Mouse (Mus musculus): ENCODE data around the gene P4ha3. TPM values are rescaled to one million over a fixed set of nuclear protein-coding genes. Genes with fewer than 3 reads are reported as not detected.

The P4ha3 gene
- polyA plus RNA-seq, 1 experiment from 2014 or later = 16.2 TPM

DNA sequence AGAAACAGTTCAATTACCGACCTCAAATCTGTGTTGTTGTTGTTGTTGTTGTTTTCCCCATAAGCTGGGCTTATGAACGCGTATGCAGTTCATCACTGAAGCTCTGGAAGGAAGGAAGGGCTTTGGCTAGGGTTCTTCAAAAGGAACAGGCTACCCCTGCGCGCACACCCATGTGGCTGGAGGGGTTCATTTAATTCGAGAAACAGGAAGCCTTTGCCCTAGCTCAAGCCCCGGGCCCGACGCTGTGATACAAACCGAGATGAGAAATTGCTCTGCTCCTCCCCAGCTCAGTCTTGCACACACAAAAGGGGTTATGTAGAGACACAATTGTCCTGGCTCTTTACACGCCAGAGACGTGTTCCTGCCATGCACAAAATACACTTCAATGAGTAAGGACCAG, 25.0 kb downstream of the P4ha3 start:
- WGBS = 70% methylated on average over 12 of the region's 12 CpGs
- ATAC-seq (ENCODE audit: low read depth) = no peak
- H3K4me1 ChIP-seq (ENCODE audit: control insufficient read depth, insufficient read depth, low read length) = peaks cover 20% of the 10 kb centered on the region
- H3K27me3 ChIP-seq (ENCODE audit: control insufficient read depth, insufficient read depth, low read length) = no peaks in the 10 kb centered on the region
- 0 out of 2 replicates have a peak overlapping the region, but pooled peaks have one; percentile 11 for H3K9ac ChIP-seq (replicated peaks; ENCODE audit: low read depth, low read length)
- H3K9me3 ChIP-seq (ENCODE audit: control insufficient read depth, low read length) = no peaks in the 10 kb centered on the region
- no peak overlapping the region for H3K4me2 ChIP-seq (ENCODE audit: low read depth, low read length)
- no peaks in the 10 kb centered on the region for H3K36me3 ChIP-seq (ENCODE audit: control insufficient read depth, insufficient read depth, low read length)
- H3K4me3 ChIP-seq (ENCODE audit: low read depth, low read length) = no peak overlapping the region
- H3K27ac ChIP-seq (ENCODE audit: low read depth, low read length) = peak overlapping the region; percentile 52; the same call in 1 of the 2 replicates

DNA sequence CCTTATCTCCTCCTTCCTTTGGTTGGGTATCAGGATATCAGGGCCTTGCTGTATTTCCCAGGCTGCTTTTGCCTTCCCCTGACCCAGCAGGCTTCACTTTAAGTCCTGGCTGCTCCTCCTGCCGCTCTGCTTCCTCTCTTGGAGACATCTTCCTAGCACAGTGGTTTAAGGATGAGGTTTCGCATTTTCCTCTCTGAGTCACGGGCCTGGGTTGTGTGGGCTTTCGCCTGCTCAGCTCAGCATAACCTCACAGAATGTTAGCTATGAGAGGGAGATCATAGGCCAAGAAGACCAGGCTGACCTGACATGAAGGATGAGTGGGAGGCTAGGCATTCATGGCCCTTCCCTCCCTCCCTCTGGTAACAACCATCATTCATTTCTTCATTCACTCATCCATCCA, 27.4 kb downstream of the P4ha3 start:
- Histone ChIP-seq H3K9me3 (ENCODE audit: control insufficient read depth, low read length) (no peaks in the 10 kb centered on the region), H3K27ac (ENCODE audit: low read depth, low read length) (no peak overlapping the region), H3K4me2 (ENCODE audit: low read depth, low read length) (no peak overlapping the region), H3K27me3 (ENCODE audit: control insufficient read depth, insufficient read depth, low read length) (no peaks in the 10 kb centered on the region), H3K9ac (replicated peaks; ENCODE audit: low read depth, low read length) (no peak overlapping the region), H3K36me3 (ENCODE audit: control insufficient read depth, insufficient read depth, low read length) (no peaks in the 10 kb centered on the region), H3K4me1 (ENCODE audit: control insufficient read depth, insufficient read depth, low read length) (peaks cover 20% of the 10 kb centered on the region), H3K4me3 (ENCODE audit: low read depth, low read length) (no peak overlapping the region)
- 93% methylated on average over 4 of the region's 4 CpGs for WGBS
- no peak for ATAC-seq (ENCODE audit: low read depth)

DNA sequence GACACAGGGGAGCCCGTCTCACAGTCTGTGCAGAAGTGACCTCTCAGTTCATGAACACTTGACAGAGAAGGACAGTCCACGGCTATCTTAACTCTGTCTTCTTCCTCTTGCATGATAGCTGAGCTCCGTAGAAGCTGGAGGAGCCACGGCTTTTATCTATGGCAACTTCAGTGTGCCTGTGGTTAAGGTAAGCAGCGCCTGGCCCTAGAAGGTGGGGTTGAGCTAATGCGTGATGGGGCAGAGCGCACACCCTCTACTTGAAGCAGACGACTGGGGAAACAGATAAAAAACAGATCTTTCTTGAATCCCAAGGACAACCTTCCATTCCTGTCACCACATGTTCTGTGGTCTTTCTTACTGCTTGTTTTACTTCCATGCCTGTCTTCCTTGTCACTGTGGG, 31.6 kb downstream of the P4ha3 start:
- 95% methylated on average over 8 of the region's 8 CpGs for WGBS
- Histone ChIP-seq H3K9me3 (ENCODE audit: control insufficient read depth, low read length) (no peaks in the 10 kb centered on the region), H3K27ac (ENCODE audit: low read depth, low read length) (no peak overlapping the region), H3K4me3 (ENCODE audit: low read depth, low read length) (no peak overlapping the region), H3K9ac (replicated peaks; ENCODE audit: low read depth, low read length) (no peak overlapping the region), H3K27me3 (ENCODE audit: control insufficient read depth, insufficient read depth, low read length) (no peaks in the 10 kb centered on the region), H3K4me2 (ENCODE audit: low read depth, low read length) (no peak overlapping the region), H3K36me3 (ENCODE audit: control insufficient read depth, insufficient read depth, low read length) (no peaks in the 10 kb centered on the region), H3K4me1 (ENCODE audit: control insufficient read depth, insufficient read depth, low read length) (no peaks in the 10 kb centered on the region)
- no peak for ATAC-seq (ENCODE audit: low read depth)

DNA sequence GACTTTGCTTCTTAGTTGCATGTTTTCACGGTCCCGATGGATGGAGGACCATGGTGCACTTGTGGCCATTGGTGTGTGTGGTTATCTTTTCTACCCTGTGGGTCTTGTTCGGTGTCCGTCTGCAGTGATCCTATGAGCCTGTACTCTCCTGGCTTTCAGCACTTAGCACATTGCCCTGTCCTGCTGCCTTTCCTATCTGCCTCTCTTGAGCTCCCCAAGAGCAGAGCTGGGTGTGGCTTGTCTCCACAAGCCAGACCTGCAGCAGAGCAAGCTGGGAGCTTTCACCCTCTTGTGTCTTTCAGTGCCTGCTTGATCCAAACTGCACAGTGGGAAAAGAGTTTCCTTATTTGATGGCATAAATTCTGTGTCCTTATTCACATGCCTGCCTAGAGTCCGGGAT, 32.2 kb downstream of the P4ha3 start:
- no peak for ATAC-seq (ENCODE audit: low read depth)

DNA sequence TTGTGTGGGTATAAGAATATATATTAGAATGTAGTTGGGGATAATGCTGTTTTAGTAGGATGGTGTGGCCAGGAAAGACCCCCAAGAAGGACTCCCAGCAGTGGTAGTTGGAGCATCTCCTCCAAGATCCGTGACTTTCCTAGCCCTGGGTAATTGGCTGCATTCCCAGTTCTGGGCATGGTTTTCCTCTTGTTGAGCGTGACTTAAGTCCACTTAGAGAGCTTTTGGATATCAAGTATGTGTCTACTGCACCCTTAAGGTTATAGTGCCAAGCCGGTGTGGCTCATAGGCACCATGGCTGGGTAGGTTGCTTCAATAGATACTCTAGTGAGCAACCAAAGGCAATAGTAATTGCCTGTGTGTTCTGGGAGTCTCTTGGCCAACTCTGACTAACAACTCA, 38.4 kb downstream of the P4ha3 start:
- 84% methylated on average over 3 of the region's 3 CpGs for WGBS
- Histone ChIP-seq H3K9ac (replicated peaks; ENCODE audit: low read depth, low read length) (no peak overlapping the region), H3K4me2 (ENCODE audit: low read depth, low read length) (no peak overlapping the region), H3K4me1 (ENCODE audit: control insufficient read depth, insufficient read depth, low read length) (no peaks in the 10 kb centered on the region), H3K27me3 (ENCODE audit: control insufficient read depth, insufficient read depth, low read length) (no peaks in the 10 kb centered on the region), H3K27ac (ENCODE audit: low read depth, low read length) (no peak overlapping the region), H3K4me3 (ENCODE audit: low read depth, low read length) (no peak overlapping the region), H3K36me3 (ENCODE audit: control insufficient read depth, insufficient read depth, low read length) (peaks cover 10% of the 10 kb centered on the region; the same call in 1 of the 2 replicates), H3K9me3 (ENCODE audit: control insufficient read depth, low read length) (no peaks in the 10 kb centered on the region)
- ATAC-seq (ENCODE audit: low read depth) = no peak

More for the DNA sequence above, 32.2 kb downstream of the P4ha3 start:
- no peak overlapping the region for H3K4me3 ChIP-seq (ENCODE audit: low read depth, low read length)
- no peak overlapping the region for H3K4me2 ChIP-seq (ENCODE audit: low read depth, low read length)
- H3K36me3 ChIP-seq (ENCODE audit: control insufficient read depth, insufficient read depth, low read length) = no peaks in the 10 kb centered on the region
- WGBS = 97% methylated on average over 5 of the region's 5 CpGs
- no peak overlapping the region for H3K27ac ChIP-seq (ENCODE audit: low read depth, low read length)
- H3K4me1 ChIP-seq (ENCODE audit: control insufficient read depth, insufficient read depth, low read length) = no peaks in the 10 kb centered on the region
- H3K9me3 ChIP-seq (ENCODE audit: control insufficient read depth, low read length) = no peaks in the 10 kb centered on the region
- no peaks in the 10 kb centered on the region for H3K27me3 ChIP-seq (ENCODE audit: control insufficient read depth, insufficient read depth, low read length)
- H3K9ac ChIP-seq (replicated peaks; ENCODE audit: low read depth, low read length) = no peak overlapping the region

- no peaks in the 10 kb centered on the region for H3K9me3 ChIP-seq (ENCODE audit: control insufficient read depth, low read length)
- no peak overlapping the region for H3K9ac ChIP-seq (replicated peaks; ENCODE audit: low read depth, low read length)
- H3K27ac ChIP-seq (ENCODE audit: low read depth, low read length) = no peak overlapping the region
- peaks cover 16% of the 10 kb centered on the region; the same call in 1 of the 2 replicates for H3K36me3 ChIP-seq (ENCODE audit: control insufficient read depth, insufficient read depth, low read length)
- H3K4me3 ChIP-seq (ENCODE audit: low read depth, low read length) = no peak overlapping the region
- ATAC-seq (ENCODE audit: low read depth) = no peak
- H3K4me1 ChIP-seq (ENCODE audit: control insufficient read depth, insufficient read depth, low read length) = no peaks in the 10 kb centered on the region
- H3K27me3 ChIP-seq (ENCODE audit: control insufficient read depth, insufficient read depth, low read length) = no peaks in the 10 kb centered on the region
- WGBS = 77% methylated on average over 6 of the region's 6 CpGs
- no peak overlapping the region for H3K4me2 ChIP-seq (ENCODE audit: low read depth, low read length)
Observed at GRCm38 (mm10) chr7:100325482-100325881, 40.2 kb downstream of the P4ha3 start.

- WGBS = 84% methylated on average over 7 of the region's 7 CpGs
- H3K9ac ChIP-seq (replicated peaks; ENCODE audit: low read depth, low read length) = no peak overlapping the region
- H3K4me1 ChIP-seq (ENCODE audit: control insufficient read depth, insufficient read depth, low read length) = no peaks in the 10 kb centered on the region
- no peak for ATAC-seq (ENCODE audit: low read depth)
- no peak overlapping the region for H3K27ac ChIP-seq (ENCODE audit: low read depth, low read length)
- no peak overlapping the region for H3K4me2 ChIP-seq (ENCODE audit: low read depth, low read length)
- no peaks in the 10 kb centered on the region for H3K9me3 ChIP-seq (ENCODE audit: control insufficient read depth, low read length)
- no peak overlapping the region for H3K4me3 ChIP-seq (ENCODE audit: low read depth, low read length)
- no peaks in the 10 kb centered on the region for H3K27me3 ChIP-seq (ENCODE audit: control insufficient read depth, insufficient read depth, low read length)
- peaks cover 30% of the 10 kb centered on the region; the same call in 1 of the 2 replicates for H3K36me3 ChIP-seq (ENCODE audit: control insufficient read depth, insufficient read depth, low read length)
Observed at GRCm38 (mm10) chr7:100327514-100327913, 42.2 kb downstream of the P4ha3 start.

GRCm38 (mm10) chr7:100328636-100329035, 43.3 kb downstream of the P4ha3 start:
- 96% methylated on average over 4 of the region's 4 CpGs for WGBS
- Histone ChIP-seq H3K27me3 (ENCODE audit: control insufficient read depth, insufficient read depth, low read length) (no peaks in the 10 kb centered on the region), H3K36me3 (ENCODE audit: control insufficient read depth, insufficient read depth, low read length) (peaks cover 40% of the 10 kb centered on the region), H3K4me3 (ENCODE audit: low read depth, low read length) (no peak overlapping the region), H3K4me1 (ENCODE audit: control insufficient read depth, insufficient read depth, low read length) (no peaks in the 10 kb centered on the region), H3K27ac (ENCODE audit: low read depth, low read length) (no peak overlapping the region), H3K4me2 (ENCODE audit: low read depth, low read length) (no peak overlapping the region), H3K9ac (replicated peaks; ENCODE audit: low read depth, low read length) (no peak overlapping the region), H3K9me3 (ENCODE audit: control insufficient read depth, low read length) (no peaks in the 10 kb centered on the region)
- no peak for ATAC-seq (ENCODE audit: low read depth)

GRCm38 (mm10) chr7:100331269-100331668, 45.9 kb downstream of the P4ha3 start:
- ATAC-seq (ENCODE audit: low read depth) = no peak
- Histone ChIP-seq H3K36me3 (ENCODE audit: control insufficient read depth, insufficient read depth, low read length) (peaks cover 63% of the 10 kb centered on the region), H3K9me3 (ENCODE audit: control insufficient read depth, low read length) (no peaks in the 10 kb centered on the region), H3K27me3 (ENCODE audit: control insufficient read depth, insufficient read depth, low read length) (no peaks in the 10 kb centered on the region), H3K9ac (replicated peaks; ENCODE audit: low read depth, low read length) (no peak overlapping the region), H3K27ac (ENCODE audit: low read depth, low read length) (no peak overlapping the region), H3K4me2 (ENCODE audit: low read depth, low read length) (no peak overlapping the region), H3K4me1 (ENCODE audit: control insufficient read depth, insufficient read depth, low read length) (no peaks in the 10 kb centered on the region), H3K4me3 (ENCODE audit: low read depth, low read length) (no peak overlapping the region)
- 97% methylated on average over 3 of the region's 3 CpGs for WGBS

Data from neural tube, embryonic 14.5 days (tissue).